Mouse (Mus musculus) limb, embryonic 14.5 days (tissue): ENCODE measurements around the gene Tbata. TPM values are rescaled to one million over a fixed set of nuclear protein-coding genes. Genes with fewer than 3 reads are reported as not detected.

Experiments used
- ATAC-seq: fragments of 200-750 bp; cut with Nextera tagmentation; 2 replicates; pipeline ENCODE4 v1.8.0; 2017; ENCODE audit warnings: low read depth, moderate number of reproducible peaks, moderate TSS enrichment; ENCODE audit not compliant: low FRiP score
- DNase-seq: peaks from one replicate; pipeline ENCODE4 v3.0.0-alpha.2; 2015; ENCODE audit warnings: low spot score
- H3K27ac ChIP-seq: fragments of 300-500 bp; sonication (generic); replicated peaks from 2 replicates; pipeline ENCODE4 v1.5.1; 2014; ENCODE audit warnings: low read depth, mild to moderate bottlenecking, low read length, moderate library complexity, mixed read lengths
- H3K27me3 ChIP-seq: fragments of 300-500 bp; sonication (generic); 2 replicates; pipeline ENCODE4 v1.6.1; 2014; ENCODE audit warnings: low read length, mixed read lengths; ENCODE audit not compliant: control insufficient read depth, insufficient read depth
- H3K36me3 ChIP-seq: fragments of 300-500 bp; sonication (generic); 2 replicates; pipeline ENCODE4 v1.6.1; 2014; ENCODE audit warnings: mild to moderate bottlenecking, low read length, moderate library complexity, mixed read lengths; ENCODE audit not compliant: control insufficient read depth, insufficient read depth
- H3K4me1 ChIP-seq: fragments of 300-500 bp; sonication (generic); 2 replicates; pipeline ENCODE4 v1.6.1; 2014; ENCODE audit warnings: antibody characterized with exemption, low read length, mixed read lengths; ENCODE audit not compliant: control insufficient read depth, insufficient read depth
- H3K4me2 ChIP-seq: fragments of 300-500 bp; sonication (generic); replicated peaks from 2 replicates; pipeline ENCODE4 v1.6.1; 2014; ENCODE audit warnings: low read depth, mild to moderate bottlenecking, low read length, moderate library complexity; ENCODE audit not compliant: severe bottlenecking
- H3K4me3 ChIP-seq: fragments of 300-500 bp; sonication (generic); replicated peaks from 2 replicates; pipeline ENCODE4 v1.5.1; 2014; ENCODE audit warnings: low read length
- H3K9ac ChIP-seq: fragments of 300-500 bp; sonication (generic); 2 replicates; pipeline ENCODE4 v1.6.1; 2014; ENCODE audit warnings: mild to moderate bottlenecking, low read depth, low read length, moderate library complexity; ENCODE audit not compliant: severe bottlenecking
- H3K9me3 ChIP-seq: fragments of 300-500 bp; sonication (generic); 2 replicates; pipeline ENCODE4 v1.6.1; 2016; ENCODE audit warnings: low read length; ENCODE audit not compliant: control insufficient read depth
- POLR2A ChIP-seq: fragments of 200-500 bp; IDR thresholded peaks from 2 replicates; pipeline ENCODE4 v1.8.0; 2012; ENCODE audit warnings: inconsistent platforms, mild to moderate bottlenecking, moderate library complexity, borderline replicate concordance; ENCODE audit not compliant: insufficient read depth, insufficient read length; ENCODE audit errors: extremely low read depth
- WGBS: fragments of 180-500 bp; shearing (Covaris S2); extraction: QIAGEN DNeasy Blood & Tissue Kit; methylation state at CpG from one replicate; pipeline ENCODE4 v1.1.7; 2014; 5-methylcytosine and 5-hydroxymethylcytosine counted together
- polyA plus RNA-seq, 2 experiments: library from polyadenylated mRNA; depleted of rRNA in 1 of 2; stranded (reverse) in 1 of 2; unstranded in 1 of 2; fragments of >200 nt; fragmentation: Nextera tagmentation in 1 of 2; extraction: Ambion mirVana in 1 of 2; gene quantifications; 2 replicates each; pipeline versions ENCODE4 v1.2.1 to v1.2.3; 2012 to 2014

The Tbata gene
- polyA plus RNA-seq, 2 experiments = 0.13 to 0.19 TPM

- WGBS = 30% methylated on average over 11 of the region's 11 CpGs
Observed at GRCm38 (mm10) chr10:61199566-61200213, 27.9 kb downstream of the Tbata start.

GRCm38 (mm10) chr10:61200232-61200820, 28.6 kb downstream of the Tbata start:
- no peak for ATAC-seq

More at GRCm38 (mm10) chr10:61199566-61200213, 27.9 kb downstream of the Tbata start:
- no peaks in the 10 kb centered on the region for H3K4me1 ChIP-seq
- no peaks in the 10 kb centered on the region for H3K36me3 ChIP-seq
- no peaks in the 10 kb centered on the region for H3K9me3 ChIP-seq
- H3K27ac ChIP-seq = no peak overlapping the region
- DNase-seq (peak; percentile 91), ATAC-seq (peak; percentile 63; the same call in 1 of the 2 replicates)
- H3K4me2 ChIP-seq = no peak overlapping the region
- H3K9ac ChIP-seq = no peak overlapping the region
- no peak overlapping the region for H3K4me3 ChIP-seq
- no peak for TF ChIP-seq POLR2A
- no peaks in the 10 kb centered on the region for H3K27me3 ChIP-seq

GRCm38 (mm10) chr10:61200998-61201397, 29.2 kb downstream of the Tbata start:
- WGBS = 49% methylated on average over 9 of the region's 9 CpGs
- no peaks in the 10 kb centered on the region for H3K9me3 ChIP-seq
- no peak for DNase-seq

More at GRCm38 (mm10) chr10:61200232-61200820, 28.6 kb downstream of the Tbata start:
- H3K9me3 ChIP-seq = no peaks in the 10 kb centered on the region
- no peak overlapping the region for H3K4me2 ChIP-seq
- no peak for TF ChIP-seq POLR2A
- no peaks in the 10 kb centered on the region for H3K27me3 ChIP-seq
- no peaks in the 10 kb centered on the region for H3K36me3 ChIP-seq
- H3K4me1 ChIP-seq = no peaks in the 10 kb centered on the region
- no peak for DNase-seq
- H3K9ac ChIP-seq = no peak overlapping the region
- no peak overlapping the region for H3K27ac ChIP-seq
- WGBS = 76% methylated on average over 7 of the region's 7 CpGs
- H3K4me3 ChIP-seq = no peak overlapping the region

GRCm38 (mm10) chr10:61201596-61202318, 30.0 kb downstream of the Tbata start:
- Histone ChIP-seq H3K27me3 (no peaks in the 10 kb centered on the region), H3K4me1 (no peaks in the 10 kb centered on the region), H3K9ac (no peak overlapping the region), H3K4me3 (no peak overlapping the region), H3K27ac (no peak overlapping the region), H3K9me3 (no peaks in the 10 kb centered on the region), H3K36me3 (no peaks in the 10 kb centered on the region), H3K4me2 (no peak overlapping the region)
- DNase-seq = no peak
- no peak for TF ChIP-seq POLR2A
- ATAC-seq = no peak
- 80% methylated on average over 12 of the region's 12 CpGs for WGBS

More at GRCm38 (mm10) chr10:61200998-61201397, 29.2 kb downstream of the Tbata start:
- H3K36me3 ChIP-seq = no peaks in the 10 kb centered on the region
- H3K27ac ChIP-seq = no peak overlapping the region
- no peak overlapping the region for H3K4me2 ChIP-seq
- no peak for TF ChIP-seq POLR2A
- no peak overlapping the region for H3K4me3 ChIP-seq
- H3K27me3 ChIP-seq = no peaks in the 10 kb centered on the region
- no peak for ATAC-seq
- no peak overlapping the region for H3K9ac ChIP-seq
- no peaks in the 10 kb centered on the region for H3K4me1 ChIP-seq

- ATAC-seq = no peak
- H3K4me3 ChIP-seq = no peak overlapping the region
- H3K9me3 ChIP-seq = no peaks in the 10 kb centered on the region
- WGBS = 56% methylated on average over 3 of the region's 3 CpGs
- no peak overlapping the region for H3K9ac ChIP-seq
- no peaks in the 10 kb centered on the region for H3K4me1 ChIP-seq
- no peak for TF ChIP-seq POLR2A
- no peak overlapping the region for H3K27ac ChIP-seq
- no peaks in the 10 kb centered on the region for H3K36me3 ChIP-seq
- H3K4me2 ChIP-seq = no peak overlapping the region
- no peak for DNase-seq
- H3K27me3 ChIP-seq = no peaks in the 10 kb centered on the region
Observed at GRCm38 (mm10) chr10:61203930-61204329, 32.2 kb downstream of the Tbata start.
